Mouse (Mus musculus): Measurements from ENCODE around the gene Ncoa5.

Gene Ncoa5

GRCm38 (mm10) chr2:165034131-165035057 lies at the start of gene Ncoa5:
Gene Ncoa5, minus strand, starts transcription at chr2:165034867.
- peak; percentile 99 for DNase-seq

- DNase-seq, result no peak
Measured at GRCm38 (mm10) chr2:165081257-165081656, 46.6 kb upstream of the Ncoa5 start.

GRCm38 (mm10) chr2:165080657-165081056 lies 46.0 kb upstream of the Ncoa5 start:
- DNase-seq, result no peak

- DNase-seq, result no peak
Measured at GRCm38 (mm10) chr2:165078605-165079004, 43.9 kb upstream of the Ncoa5 start.

- DNase-seq, result no peak
Measured at GRCm38 (mm10) chr2:165078045-165078444, 43.4 kb upstream of the Ncoa5 start.

GRCm38 (mm10) chr2:165077055-165077454 lies 42.4 kb upstream of the Ncoa5 start:
- no peak for DNase-seq

GRCm38 (mm10) chr2:165074937-165075336 lies 40.3 kb upstream of the Ncoa5 start:
- DNase-seq, result peak; percentile 84

- DNase-seq, result no peak
Measured at GRCm38 (mm10) chr2:165074081-165074884, 39.6 kb upstream of the Ncoa5 start.

GRCm38 (mm10) chr2:165073381-165073781 lies 38.7 kb upstream of the Ncoa5 start:
- DNase-seq, result no peak

- DNase-seq, result peak; percentile 65
Measured at GRCm38 (mm10) chr2:165070096-165070816, 35.6 kb upstream of the Ncoa5 start.

- no peak for DNase-seq
Measured at GRCm38 (mm10) chr2:165068806-165069205, 34.1 kb upstream of the Ncoa5 start.

- peak; percentile 41 for DNase-seq
Measured at GRCm38 (mm10) chr2:165064489-165064888, 29.8 kb upstream of the Ncoa5 start.

GRCm38 (mm10) chr2:165061638-165062433 lies 27.2 kb upstream of the Ncoa5 start:
- peak; percentile 39 for DNase-seq

GRCm38 (mm10) chr2:165059961-165060360 lies 25.3 kb upstream of the Ncoa5 start:
- no peak for DNase-seq

- DNase-seq, result no peak
Measured at GRCm38 (mm10) chr2:165056377-165057085, 21.9 kb upstream of the Ncoa5 start.

GRCm38 (mm10) chr2:165055905-165056304 lies 21.2 kb upstream of the Ncoa5 start:
- peak; percentile 64 for DNase-seq

GRCm38 (mm10) chr2:165054888-165055852 lies 20.5 kb upstream of the Ncoa5 start, which contains the start of gene Cd40:
Gene Cd40, plus strand, starts transcription at chr2:165055627.
- DNase-seq, result peak; percentile 88

GRCm38 (mm10) chr2:165051566-165051965 lies 16.9 kb upstream of the Ncoa5 start:
- DNase-seq, result no peak

- no peak for DNase-seq
Measured at GRCm38 (mm10) chr2:165050826-165051548, 16.3 kb upstream of the Ncoa5 start.

Data from kidney, postnatal 14 days (tissue).